Comparison of ENCODE assay signal across 26 mouse cellular contexts in the genomic region with DNA sequence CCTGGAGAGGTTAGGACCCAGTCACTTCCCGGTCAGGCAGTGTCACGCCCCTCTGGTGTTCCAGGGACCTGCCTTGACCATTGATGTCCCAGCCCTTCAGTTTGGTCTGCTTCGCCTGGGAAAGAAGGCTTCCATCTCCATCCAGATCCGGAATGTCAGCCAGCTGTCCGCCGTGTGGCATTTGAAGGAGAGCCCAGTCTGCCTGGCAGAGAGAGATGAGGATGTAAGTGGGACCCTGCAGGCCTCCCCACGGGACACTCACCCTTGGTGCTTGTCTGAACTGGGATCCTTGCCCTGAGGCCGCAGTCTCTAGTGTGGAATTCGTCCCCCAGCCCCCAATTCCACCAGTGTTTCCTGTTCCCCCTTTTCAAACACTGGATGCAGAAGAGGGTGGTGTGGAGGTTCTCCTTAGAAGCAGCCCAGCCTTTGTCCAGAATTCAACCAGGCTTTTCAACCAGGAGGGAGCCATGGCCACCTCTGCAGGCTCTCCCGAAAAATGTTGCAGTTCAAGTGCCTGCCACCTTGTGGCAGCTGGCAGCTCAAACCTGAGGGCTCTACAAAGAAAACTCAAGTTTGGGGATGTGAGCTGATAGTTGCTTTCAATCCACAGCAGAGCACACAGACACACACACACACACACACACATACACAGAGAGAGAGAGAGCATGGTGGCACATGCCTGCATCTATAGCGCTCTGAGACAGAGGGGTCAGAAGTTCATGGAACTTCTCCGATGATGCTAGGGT. TPM values are rescaled to one million over a fixed set of nuclear protein-coding genes. Genes with fewer than 3 reads are reported as not detected.
A peak's percentile ranks its signal among the peaks of the same experiment; 100 is the strongest.
DNase-seq lines count a peak whose midpoint lies in the region; ATAC-seq and TF ChIP-seq lines count a peak whose summit lies in the region.
"Had no signal": no experiment of that assay in that cellular context is flagged by ENCODE, and none has a peak within 500 bp of the region (broad histone marks: within the 10 kb centered on the region; RNA-seq: fewer than 3 reads in every experiment).

No protein-coding gene starts in this region.

- H3K4me3 ChIP-seq in heart, adult 2 months, result no peak overlapping the region
- no peak overlapping the region for H3K4me3 ChIP-seq in heart, embryonic 12.5 days
- H3K4me3 ChIP-seq in layer of hippocampus, adult 2 months, result no peak overlapping the region
- H3K4me3 ChIP-seq: embryonic facial prominence, embryonic 15.5 days; hindbrain, embryonic 15.5 days; limb, embryonic 12.5 days; liver, embryonic 12.5 days had no signal

- DNase-seq in heart, adult 2 months, result no peak
- DNase-seq in layer of hippocampus, adult 2 months (ENCODE audit: low spot score in 2 of 2), result no peak
- no peak for DNase-seq in layer of hippocampus, postnatal 10 days (ENCODE audit: low spot score in 2 of 2)
- DNase-seq in retina, embryonic 14.5 days (ENCODE audit: low spot score), result peak; percentile 23
- no peak for DNase-seq in retina, postnatal 1 day
- DNase-seq in urinary bladder, postnatal 36 days (ENCODE audit: low spot score in 2 of 2), result no peak
- DNase-seq: adrenal gland, postnatal 10 days; cerebellum, adult 11 months; kidney, adult 18-20 months; kidney, postnatal 36 days; layer of hippocampus, adult 9-11 months; right cerebral cortex, postnatal 4 days had no signal

- H3K4me1 ChIP-seq in heart, adult 2 months (ENCODE audit: control insufficient read depth, insufficient read depth, low read length), result no peaks in the 10 kb centered on the region
- no peaks in the 10 kb centered on the region for H3K4me1 ChIP-seq in heart, embryonic 12.5 days (replicated peaks)
- H3K4me1 ChIP-seq: embryonic facial prominence, embryonic 15.5 days; hindbrain, embryonic 15.5 days; liver, embryonic 12.5 days had no signal

- H3K27me3 ChIP-seq in heart, adult 2 months (ENCODE audit: control insufficient read depth, insufficient read depth, low read length), result no peaks in the 10 kb centered on the region
- H3K27me3 ChIP-seq in heart, embryonic 12.5 days (replicated peaks), result peaks cover 3% of the 10 kb centered on the region; the same call in 1 of the 2 replicates
- H3K27me3 ChIP-seq: embryonic facial prominence, embryonic 15.5 days; hindbrain, embryonic 15.5 days; limb, embryonic 12.5 days; liver, embryonic 12.5 days had no signal

- 79% methylated on average over 12 of the region's 12 CpGs for WGBS in heart, adult 2 months
- WGBS in heart, embryonic 12.5 days, result 78% methylated on average over 12 of the region's 12 CpGs

- TF ChIP-seq EP300 in heart, adult 2 months (IDR thresholded peaks at IDR 0.05; ENCODE audit: insufficient read depth, low read depth, low read length), result no peak

- H3K9me3 ChIP-seq in heart, embryonic 12.5 days (replicated peaks), result no peaks in the 10 kb centered on the region
- H3K9me3 ChIP-seq: embryonic facial prominence, embryonic 15.5 days; hindbrain, embryonic 15.5 days; limb, embryonic 12.5 days; liver, embryonic 12.5 days had no signal

- H3K79me2 ChIP-seq in heart, adult 2 months (replicated peaks; ENCODE audit: control insufficient read depth, insufficient read depth, low read length), result no peaks in the 10 kb centered on the region

- H3K27ac ChIP-seq in heart, adult 2 months, result no peak overlapping the region
- H3K27ac ChIP-seq in heart, embryonic 12.5 days (ENCODE audit: poor library complexity, severe bottlenecking), result no peak overlapping the region
- no peak overlapping the region for H3K27ac ChIP-seq in layer of hippocampus, adult 2 months
- H3K27ac ChIP-seq: embryonic facial prominence, embryonic 15.5 days; hindbrain, embryonic 15.5 days; limb, embryonic 12.5 days; liver, embryonic 12.5 days had no signal

- H3K36me3 ChIP-seq in heart, adult 2 months (ENCODE audit: control insufficient read depth, insufficient read depth, low read length), result no peaks in the 10 kb centered on the region
- H3K36me3 ChIP-seq in heart, embryonic 12.5 days, result no peaks in the 10 kb centered on the region
- H3K36me3 ChIP-seq: embryonic facial prominence, embryonic 15.5 days; hindbrain, embryonic 15.5 days; limb, embryonic 12.5 days; liver, embryonic 12.5 days had no signal

- no peak overlapping the region for H3K9ac ChIP-seq in heart, adult 2 months (ENCODE audit: low read depth, low read length)
- H3K9ac ChIP-seq in heart, embryonic 12.5 days, result no peak overlapping the region
- H3K9ac ChIP-seq: embryonic facial prominence, embryonic 15.5 days; hindbrain, embryonic 15.5 days; limb, embryonic 12.5 days; liver, embryonic 12.5 days had no signal

- no peak overlapping the region for H3K4me2 ChIP-seq in heart, embryonic 12.5 days
- H3K4me2 ChIP-seq: embryonic facial prominence, embryonic 15.5 days; heart, embryonic 11.5 days; hindbrain, embryonic 15.5 days; limb, embryonic 12.5 days; liver, embryonic 12.5 days had no signal

- no peak for ATAC-seq in heart, embryonic 12.5 days (ENCODE audit: insufficient number of reproducible peaks, low FRiP score)
- ATAC-seq: activated CD4-positive, CD25-positive, alpha-beta regulatory T cell, adult 4 months; forebrain, embryonic 16.5 days; liver, embryonic 12.5 days had no signal

- peak; percentile 29 for TF ChIP-seq CTCF in heart, adult 2 months (IDR thresholded peaks at IDR 0.05)
- TF ChIP-seq CTCF in layer of hippocampus, adult 2 months (conservative IDR thresholded peaks at IDR 0.05), result peak; percentile 61

- intact Hi-C loops in heart, adult 2 months (cut with DNase I), result no loop called here

- TF ChIP-seq POLR2A in heart, adult 2 months (IDR thresholded peaks at IDR 0.05; ENCODE audit: insufficient read depth, low read depth, low read length), result no peak

RNA-seq across cellular contexts. Expression of a gene that starts 26.3 kb away (rescaled TPM):
- under 1 TPM; 0.13 to 0.32 TPM for total RNA-seq in heart, adult 2 months (2021)
- polyA plus RNA-seq in heart, adult 2 months (2012; rRNA removed), result 0.20 and 0.82 TPM in 2 replicates
- 0.49 and 0.55 TPM in 2 replicates for polyA plus RNA-seq in heart, embryonic 12.5 days (2016; fragmentation: Nextera tagmentation; extraction: Ambion mirVana)
- 1 to 10 TPM; 3.0 to 3.3 TPM for total RNA-seq in layer of hippocampus, adult 2 months (2021)
- total RNA-seq in layer of hippocampus, postnatal 10 days (2021), result 1 to 10 TPM; 1.8 to 2.7 TPM

RNA-seq across cellular contexts. Expression of a gene that starts 28.3 kb away (rescaled TPM):
- 1 to 10 TPM; 1.4 to 1.6 TPM for total RNA-seq in heart, adult 2 months (2021)
- polyA plus RNA-seq in heart, adult 2 months (2012; rRNA removed), result 2.2 and 2.4 TPM in 2 replicates
- 0.35 and 0.78 TPM in 2 replicates for polyA plus RNA-seq in heart, embryonic 12.5 days (2016; fragmentation: Nextera tagmentation; extraction: Ambion mirVana)
- 1 to 10 TPM; 1.6 TPM for total RNA-seq in layer of hippocampus, adult 2 months (2021)
- 1 to 10 TPM; 2.1 to 2.5 TPM for total RNA-seq in layer of hippocampus, postnatal 10 days (2021)
- polyA plus RNA-seq: activated CD4-positive, CD25-positive, alpha-beta regulatory T cell, adult 4 months had no signal

RNA-seq across cellular contexts. Expression of a gene that starts 30.4 kb away (rescaled TPM):
- total RNA-seq in heart, adult 2 months (2021), result not detected
- not detected in 2 replicates for polyA plus RNA-seq in heart, adult 2 months (2012; rRNA removed)
- not detected in 2 replicates for polyA plus RNA-seq in heart, embryonic 12.5 days (2016; fragmentation: Nextera tagmentation; extraction: Ambion mirVana)
- total RNA-seq in layer of hippocampus, adult 2 months (2021), result not detected
- total RNA-seq in layer of hippocampus, postnatal 10 days (2021), result not detected
- total RNA-seq: adrenal gland, postnatal 10 days; gastrocnemius, postnatal 4 days; heart, postnatal 25 days; left cerebral cortex, postnatal 10 days had no signal
- polyA plus RNA-seq: embryonic facial prominence, embryonic 15.5 days; forebrain, embryonic 16.5 days; heart, embryonic 11.5 days; hindbrain, embryonic 15.5 days; limb, embryonic 12.5 days; liver, embryonic 12.5 days; lung, embryonic 16.5 days; stomach, embryonic 16.5 days; thymus, postnatal 0 days had no signal

RNA-seq across cellular contexts. Expression of a gene that starts 35.3 kb away (rescaled TPM):
- total RNA-seq in heart, adult 2 months (2021), result 10 to 100 TPM; 14.5 to 16.6 TPM
- 32.2 and 39.4 TPM in 2 replicates for polyA plus RNA-seq in heart, adult 2 months (2012; rRNA removed)
- 19.1 and 20.7 TPM in 2 replicates for polyA plus RNA-seq in heart, embryonic 12.5 days (2016; fragmentation: Nextera tagmentation; extraction: Ambion mirVana)
- 10 to 100 TPM; 10.7 to 11.7 TPM for total RNA-seq in layer of hippocampus, adult 2 months (2021)
- 10 to 100 TPM; 10.8 to 12.1 TPM for total RNA-seq in layer of hippocampus, postnatal 10 days (2021)
